Mouse (Mus musculus) CD8-positive naive resting alpha-beta T cell, adult 2 months (primary cell): ENCODE results near the gene Gm17655.
"Not testable (repeated sequence)": the region's sequence is repeated elsewhere in the genome, so short reads cannot be mapped to it uniquely, and the experiment has no call there.

ENCODE experiments used
- DNase-seq, 2 experiments: peaks; one replicate each; pipeline ENCODE4 v3.0.0; 2022; ENCODE audit warnings: low read depth in 2 of 2, low spot score in 2 of 2

The Gm17655 gene

GRCm38 (mm10) chr5:110091546-110091945, 19.2 kb upstream of the Gm17655 start:
- DNase-seq = no peak

- DNase-seq = no peak
Measured at GRCm38 (mm10) chr5:110086161-110086866, 14.0 kb upstream of the Gm17655 start.

- DNase-seq = no peak
Measured at GRCm38 (mm10) chr5:110082961-110083360, 10.6 kb upstream of the Gm17655 start.

- DNase-seq = peak; percentile 63 to 70
Measured at GRCm38 (mm10) chr5:110057637-110058408, 14.5 kb downstream of the Gm17655 start.

- peak; percentile 2 to 5 for DNase-seq
Measured at GRCm38 (mm10) chr5:110023694-110024427, 48.5 kb downstream of the Gm17655 start.

- no peak for DNase-seq
Measured at GRCm38 (mm10) chr5:110023273-110023672, 49.0 kb downstream of the Gm17655 start.

GRCm38 (mm10) chr5:110015775-110016174, 56.5 kb downstream of the Gm17655 start:
- not testable (repeated sequence) for DNase-seq
